Mouse (Mus musculus) C2C12 (cell line): Measurements from ENCODE around the gene Ccl25. TPM values are rescaled to one million over a fixed set of nuclear protein-coding genes. Genes with fewer than 3 reads are reported as not detected.

ENCODE experiments used
- H3K27me3 ChIP-seq: one replicate; pipeline ENCODE4 v1.6.1; 2011; ENCODE audit not compliant: control insufficient read depth, insufficient read depth, insufficient read length
- H3K36me3 ChIP-seq: one replicate; pipeline ENCODE4 v1.6.1; 2011; ENCODE audit not compliant: control insufficient read depth, insufficient read depth
- H3K4me3 ChIP-seq: one replicate; pipeline ENCODE4 v1.5.1; 2011; ENCODE audit warnings: mild to moderate bottlenecking, control low read depth; ENCODE audit not compliant: poor library complexity, insufficient read depth, severe bottlenecking
- H3K79me2 ChIP-seq: one replicate; pipeline ENCODE4 v1.6.1; 2011; ENCODE audit not compliant: control insufficient read depth, insufficient read depth
- H3K79me3 ChIP-seq: one replicate; pipeline ENCODE4 v1.6.1; 2011; ENCODE audit warnings: low read depth, control low read depth
- H3ac ChIP-seq: one replicate; pipeline ENCODE3; 2011; ENCODE audit warnings: low read depth; ENCODE audit not compliant: control insufficient read depth, insufficient read length
- CEBPB ChIP-seq: IDR thresholded peaks from one replicate; pipeline ENCODE4 v1.6.1; 2011; ENCODE audit warnings: low read depth, mild to moderate bottlenecking, control low read depth, moderate library complexity
- CTCF ChIP-seq: IDR thresholded peaks from one replicate; pipeline ENCODE4 v1.5.1; 2011; ENCODE audit not compliant: control insufficient read depth, insufficient read depth, insufficient read length
- FOSL1 ChIP-seq: IDR thresholded peaks from one replicate; pipeline ENCODE4 v1.8.0; 2011; ENCODE audit warnings: mild to moderate bottlenecking, low read length; ENCODE audit not compliant: poor library complexity, insufficient read depth, severe bottlenecking
- MAX ChIP-seq: IDR thresholded peaks from one replicate; pipeline ENCODE4 v1.6.1; 2011; ENCODE audit warnings: mild to moderate bottlenecking, control low read depth
- MYOD1 ChIP-seq: IDR thresholded peaks from one replicate; pipeline ENCODE4 v1.6.1; 2011; ENCODE audit warnings: low read depth; ENCODE audit not compliant: control insufficient read depth, insufficient read length
- MYOG ChIP-seq: IDR thresholded peaks from one replicate; pipeline ENCODE4 v1.6.1; 2011; ENCODE audit not compliant: control insufficient read depth, insufficient read length; ENCODE audit errors: extremely low read depth
- USF1 ChIP-seq: IDR thresholded peaks from one replicate; pipeline ENCODE4 v1.6.1; 2011; ENCODE audit warnings: low read depth, mild to moderate bottlenecking, control low read depth, moderate library complexity
- polyA plus RNA-seq: library from polyadenylated mRNA; unstranded; fragments of >200 nt; fragmentation: generic; extraction: Trizol; gene quantifications from one replicate; pipeline ENCODE4 v1.2.1, GENCODE M21; 2012; ENCODE audit warnings: missing spikeins

Gene Ccl25
- polyA plus RNA-seq, 1 experiment = 6.0 TPM

GRCm38 (mm10) chr8:4359362-4359761 is 34.4 kb downstream of the Ccl25 start:
- no peak overlapping the region for H3ac ChIP-seq
- H3K79me2 ChIP-seq = no peaks in the 10 kb centered on the region
- H3K36me3 ChIP-seq = no peaks in the 10 kb centered on the region
- H3K4me3 ChIP-seq = no peak overlapping the region
- H3K27me3 ChIP-seq = no peaks in the 10 kb centered on the region
- H3K79me3 ChIP-seq = no peaks in the 10 kb centered on the region
- TF ChIP-seq USF1 = no peak
- no peak for TF ChIP-seq CEBPB
- TF ChIP-seq FOSL1 = no peak
- no peak for TF ChIP-seq MYOD1

- H3ac ChIP-seq = no peak overlapping the region
- no peak overlapping the region for H3K4me3 ChIP-seq
- TF ChIP-seq CEBPB (no peak), USF1 (no peak), CTCF (no peak), FOSL1 (no peak), MAX (no peak)
- no peaks in the 10 kb centered on the region for H3K79me2 ChIP-seq
- no peaks in the 10 kb centered on the region for H3K79me3 ChIP-seq
- H3K36me3 ChIP-seq = no peaks in the 10 kb centered on the region
- H3K27me3 ChIP-seq = no peaks in the 10 kb centered on the region
Measured at GRCm38 (mm10) chr8:4360922-4361321, 35.9 kb downstream of the Ccl25 start.

- Histone ChIP-seq H3K4me3 (no peak overlapping the region), H3K79me2 (no peaks in the 10 kb centered on the region), H3ac (no peak overlapping the region), H3K27me3 (no peaks in the 10 kb centered on the region), H3K36me3 (no peaks in the 10 kb centered on the region), H3K79me3 (no peaks in the 10 kb centered on the region)
- TF ChIP-seq MYOD1 (no peak), MYOG (no peak), MAX (no peak), USF1 (no peak), FOSL1 (no peak), CTCF (no peak)
Measured at GRCm38 (mm10) chr8:4366189-4366588, 41.2 kb downstream of the Ccl25 start.

DNA sequence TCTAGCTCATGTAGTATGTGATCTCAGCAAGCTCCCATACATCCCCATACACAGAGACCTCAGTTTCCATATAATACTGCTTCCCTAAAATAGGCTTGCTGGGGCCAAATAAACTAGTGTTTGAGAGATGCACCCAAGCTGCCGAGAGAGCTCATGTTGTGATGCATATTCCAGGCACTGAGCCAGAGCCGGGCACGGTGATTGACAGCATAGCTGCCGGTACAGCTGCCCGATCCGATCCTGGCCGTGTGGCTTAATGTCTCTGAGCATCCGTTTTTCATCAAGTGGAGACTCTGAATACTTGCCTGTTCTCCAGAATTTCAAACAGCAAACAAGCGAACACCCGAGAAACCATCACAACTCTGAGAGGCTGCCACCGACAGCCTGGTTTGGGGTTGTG is 42.8 kb downstream of the Ccl25 start:
- Histone ChIP-seq H3K79me3 (no peaks in the 10 kb centered on the region), H3K27me3 (no peaks in the 10 kb centered on the region), H3K79me2 (no peaks in the 10 kb centered on the region), H3K36me3 (no peaks in the 10 kb centered on the region), H3K4me3 (no peak overlapping the region), H3ac (no peak overlapping the region)
- TF ChIP-seq MYOD1 (peak; percentile 35), CTCF (no peak)

- Histone ChIP-seq H3K79me3 (no peaks in the 10 kb centered on the region), H3K27me3 (no peaks in the 10 kb centered on the region), H3ac (no peak overlapping the region), H3K36me3 (no peaks in the 10 kb centered on the region), H3K4me3 (no peak overlapping the region), H3K79me2 (no peaks in the 10 kb centered on the region)
- TF ChIP-seq MYOG (no peak), FOSL1 (no peak), MAX (no peak), CTCF (no peak), USF1 (no peak), MYOD1 (no peak), CEBPB (no peak)
Measured at GRCm38 (mm10) chr8:4368470-4368869, 43.5 kb downstream of the Ccl25 start.

DNA sequence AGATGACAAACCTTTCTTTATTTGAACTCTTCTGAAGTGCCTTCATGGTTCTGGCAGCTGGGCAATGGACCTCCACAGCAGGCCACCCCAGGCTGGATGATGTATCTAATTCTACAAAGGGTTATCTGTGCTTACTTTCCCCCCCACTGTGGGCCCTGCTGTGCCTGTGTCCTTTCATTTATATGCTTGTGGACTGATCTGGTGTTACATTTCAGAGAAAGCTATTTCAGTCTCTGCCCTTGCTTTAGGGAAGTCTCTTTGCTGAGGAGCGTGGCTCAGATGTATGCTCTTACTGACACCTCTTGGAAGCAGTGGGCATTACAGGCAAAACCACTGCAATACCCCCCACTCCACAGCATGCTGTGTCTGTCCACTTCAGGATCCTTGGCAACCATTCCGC is 45.1 kb downstream of the Ccl25 start:
- H3K36me3 ChIP-seq = no peaks in the 10 kb centered on the region
- no peaks in the 10 kb centered on the region for H3K79me3 ChIP-seq
- H3K27me3 ChIP-seq = no peaks in the 10 kb centered on the region
- TF ChIP-seq CTCF (peak; percentile 5), MAX (no peak)
- no peaks in the 10 kb centered on the region for H3K79me2 ChIP-seq
- H3ac ChIP-seq = no peak overlapping the region
- no peak overlapping the region for H3K4me3 ChIP-seq

GRCm38 (mm10) chr8:4372657-4373056 is 47.6 kb downstream of the Ccl25 start:
- H3K79me2 ChIP-seq = no peaks in the 10 kb centered on the region
- H3K4me3 ChIP-seq = no peak overlapping the region
- no peaks in the 10 kb centered on the region for H3K27me3 ChIP-seq
- no peaks in the 10 kb centered on the region for H3K79me3 ChIP-seq
- no peak overlapping the region for H3ac ChIP-seq
- no peaks in the 10 kb centered on the region for H3K36me3 ChIP-seq
- TF ChIP-seq CEBPB (no peak), MAX (no peak), FOSL1 (no peak), USF1 (no peak), MYOG (no peak), MYOD1 (no peak), CTCF (no peak)
